Comparison of ENCODE assay signal across 15 mouse cellular contexts in genomic region chr1:167690716-167691550, GRCm38 (mm10). TPM values are rescaled to one million over a fixed set of nuclear protein-coding genes. Genes with fewer than 3 reads are reported as not detected.
DNase-seq lines count a peak whose midpoint lies in the region; ATAC-seq and TF ChIP-seq lines count a peak whose summit lies in the region.
"Had no signal": no experiment of that assay in that cellular context is flagged by ENCODE, and none has a peak within 500 bp of the region (broad histone marks: within the 10 kb centered on the region; RNA-seq: fewer than 3 reads in every experiment).

No protein-coding gene starts in this region.

- peaks cover 30% of the 10 kb centered on the region for H3K4me1 ChIP-seq in embryonic facial prominence, embryonic 10.5 days
- H3K4me1 ChIP-seq in limb, embryonic 11.5 days (ENCODE audit: control insufficient read depth, insufficient read depth, low read length) = peaks cover 10% of the 10 kb centered on the region; the same call in 1 of the 2 replicates
- H3K4me1 ChIP-seq in cerebellum, adult 2 months (ENCODE audit: control insufficient read depth, insufficient read depth, low read length) = no peaks in the 10 kb centered on the region

- TF ChIP-seq POLR2A in cerebellum, adult 2 months (IDR thresholded peaks at IDR 0.05; ENCODE audit: borderline replicate concordance, insufficient read depth, low read length) = no peak

- no peak overlapping the region for H3K27ac ChIP-seq in embryonic facial prominence, embryonic 10.5 days (replicated peaks)
- H3K27ac ChIP-seq in limb, embryonic 11.5 days (replicated peaks; ENCODE audit: low read depth, low read length) = no peak overlapping the region
- H3K27ac ChIP-seq in cerebellum, adult 2 months (ENCODE audit: insufficient read depth, low read length) = no peak overlapping the region
- H3K27ac ChIP-seq: heart, adult 2 months; limb, embryonic 13.5 days had no signal

- H3K36me3 ChIP-seq in embryonic facial prominence, embryonic 10.5 days (replicated peaks) = no peaks in the 10 kb centered on the region
- H3K36me3 ChIP-seq in limb, embryonic 11.5 days (ENCODE audit: control insufficient read depth, insufficient read depth, low read length) = no peaks in the 10 kb centered on the region
- H3K36me3 ChIP-seq: limb, embryonic 13.5 days had no signal

- DNase-seq in heart, adult 11 months = peak; percentile 56
- no peak for DNase-seq in heart, adult 9 months (ENCODE audit: low spot score in 2 of 2)
- peak; percentile 11 for DNase-seq in Muller cell, postnatal 12 days (ENCODE audit: inconsistent ontology term)
- DNase-seq in embryonic facial prominence, embryonic 10.5 days (ENCODE audit: low spot score) = peak; percentile 52
- peak; percentile 57 for DNase-seq in limb, embryonic 11.5 days (ENCODE audit: low spot score)
- DNase-seq in urinary bladder, postnatal 10 days (ENCODE audit: low spot score) = no peak
- no peak for DNase-seq in kidney, postnatal 10 days
- no peak for DNase-seq in cerebellum, adult 2 months
- DNase-seq: adrenal gland, postnatal 14 days; B cell, adult 2 months; kidney, adult 2 months; lung, adult 2 months had no signal

- no peak overlapping the region for H3K9ac ChIP-seq in limb, embryonic 11.5 days (ENCODE audit: low read length)
- H3K9ac ChIP-seq: limb, embryonic 13.5 days had no signal

- H3K9me3 ChIP-seq in embryonic facial prominence, embryonic 10.5 days = no peaks in the 10 kb centered on the region
- H3K9me3 ChIP-seq in limb, embryonic 11.5 days (ENCODE audit: control insufficient read depth, low read length) = no peaks in the 10 kb centered on the region
- H3K9me3 ChIP-seq: limb, embryonic 13.5 days had no signal

- no peak for ATAC-seq in limb, embryonic 11.5 days (ENCODE audit: insufficient number of reproducible peaks, low FRiP score, low TSS enrichment, low read depth)

- 1% methylated on average over 21 of the region's 21 CpGs for WGBS in embryonic facial prominence, embryonic 10.5 days
- 3% methylated on average over 21 of the region's 21 CpGs for WGBS in limb, embryonic 11.5 days
- 18% methylated on average over 21 of the region's 21 CpGs for WGBS in cerebellum, adult 2 months

- no peak overlapping the region for H3K4me2 ChIP-seq in limb, embryonic 11.5 days (ENCODE audit: low read depth, severe bottlenecking)

- peaks cover 100% of the 10 kb centered on the region for H3K27me3 ChIP-seq in embryonic facial prominence, embryonic 10.5 days (replicated peaks; ENCODE audit: low read depth, poor library complexity, severe bottlenecking)
- peaks cover 84% of the 10 kb centered on the region for H3K27me3 ChIP-seq in limb, embryonic 11.5 days (ENCODE audit: control insufficient read depth, insufficient read depth, low read length)
- peaks cover 12% of the 10 kb centered on the region for H3K27me3 ChIP-seq in cerebellum, adult 2 months (ENCODE audit: control insufficient read depth, insufficient read depth, low read length)

- peak overlapping the region; percentile 16; the same call in 1 of the 2 replicates for H3K4me3 ChIP-seq in embryonic facial prominence, embryonic 10.5 days
- H3K4me3 ChIP-seq in limb, embryonic 11.5 days (ENCODE audit: low read depth, low read length) = no peak overlapping the region
- H3K4me3 ChIP-seq in cerebellum, adult 2 months (replicated peaks; ENCODE audit: insufficient read depth, low read depth, low read length) = no peak overlapping the region
- H3K4me3 ChIP-seq: heart, adult 2 months had no signal

- no peak for TF ChIP-seq CTCF in cerebellum, adult 2 months (IDR thresholded peaks at IDR 0.05; ENCODE audit: borderline replicate concordance, insufficient read depth, low read depth, low read length)

RNA-seq across cellular contexts. Expression of gene Lmx1a, which starts 1.9 kb away (rescaled TPM):
- polyA plus RNA-seq in embryonic facial prominence, embryonic 10.5 days (2016; fragmentation: Nextera tagmentation; extraction: Ambion mirVana) = 2.6 and 4.9 TPM in 2 replicates
- 0.97 and 1.1 TPM in 2 replicates for polyA plus RNA-seq in limb, embryonic 11.5 days (2014; fragmentation: Nextera tagmentation; extraction: Ambion mirVana)
- polyA plus RNA-seq in cerebellum, adult 2 months (2012; rRNA removed) = 1.1 and 1.3 TPM in 2 replicates
- polyA plus RNA-seq: lung, adult 2 months; spleen, adult 2 months had no signal

Comparison
In these comparisons a context has a peak if more than half of its experiments do, and no peak if none do; other contexts are left out.
1. DNase-seq: peak in heart, adult 11 months (single experiment), Muller cell, postnatal 12 days (single experiment), embryonic facial prominence, embryonic 10.5 days (single experiment) and limb, embryonic 11.5 days (single experiment); none in heart, adult 9 months (0 of 2), urinary bladder, postnatal 10 days (single experiment), kidney, postnatal 10 days (single experiment) and cerebellum, adult 2 months (0 of 2).